Mouse (Mus musculus) bone marrow macrophage, adult 2 months (primary cell): ENCODE measurements around the gene Esrra. TPM values are rescaled to one million over a fixed set of nuclear protein-coding genes. Genes with fewer than 3 reads are reported as not detected.

ENCODE experiments used
- H3K27ac ChIP-seq: 2 replicates; pipeline ENCODE4 v1.5.1; 2012; ENCODE audit warnings: low read depth, low read length; ENCODE audit not compliant: insufficient read depth
- H3K4me1 ChIP-seq: 2 replicates; pipeline ENCODE4 v1.6.1; 2012; ENCODE audit warnings: low read length; ENCODE audit not compliant: control insufficient read depth, insufficient read depth
- H3K4me3 ChIP-seq: 2 replicates; pipeline ENCODE4 v1.5.1; 2012; ENCODE audit warnings: mild to moderate bottlenecking, low read length, moderate library complexity; ENCODE audit not compliant: insufficient read depth
- CTCF ChIP-seq: IDR thresholded peaks from 2 replicates; pipeline ENCODE4 v1.5.1; 2012; ENCODE audit warnings: low read depth, mild to moderate bottlenecking, low read length, moderate library complexity
- POLR2A ChIP-seq: IDR thresholded peaks from 2 replicates; pipeline ENCODE4 v1.6.1; 2012; ENCODE audit warnings: mild to moderate bottlenecking, low read depth, low read length, borderline replicate concordance
- polyA plus RNA-seq: library from polyadenylated mRNA; stranded (reverse); fragments of >200 nt; gene quantifications from 2 replicates; pipeline ENCODE4 v1.2.4, GENCODE M21; 2012; ENCODE audit not compliant: missing spikeins, insufficient read depth, insufficient read length

Gene Esrra
- polyA plus RNA-seq, 1 experiment: 41.6 TPM

- Histone ChIP-seq H3K4me3 (peak overlapping the region; percentile 76), H3K27ac (peak overlapping the region; percentile 91), H3K4me1 (peaks cover 18% of the 10 kb centered on the region)
- TF ChIP-seq POLR2A (no peak), CTCF (no peak)
Measured at GRCm38 (mm10) chr19:6951994-6952711, 30.5 kb upstream of the Esrra start.

GRCm38 (mm10) chr19:6951381-6951968 lies 29.9 kb upstream of the Esrra start:
- peak overlapping the region; percentile 91 for H3K27ac ChIP-seq
- TF ChIP-seq CTCF (no peak), POLR2A (no peak)
- peaks cover 25% of the 10 kb centered on the region for H3K4me1 ChIP-seq
- H3K4me3 ChIP-seq: peak overlapping the region; percentile 86

- peak overlapping the region; percentile 91 for H3K27ac ChIP-seq
- no peak for TF ChIP-seq CTCF
- TF ChIP-seq POLR2A: no peak
- peak overlapping the region; percentile 86 for H3K4me3 ChIP-seq
- peaks cover 31% of the 10 kb centered on the region for H3K4me1 ChIP-seq
Measured at GRCm38 (mm10) chr19:6950613-6951153, 29.1 kb upstream of the Esrra start.

- Histone ChIP-seq H3K4me3 (peak overlapping the region; percentile 86), H3K4me1 (peaks cover 31% of the 10 kb centered on the region), H3K27ac (no peak overlapping the region)
- no peak for TF ChIP-seq POLR2A
- TF ChIP-seq CTCF: no peak
Measured at GRCm38 (mm10) chr19:6949951-6950350, 28.3 kb upstream of the Esrra start.

- Histone ChIP-seq H3K4me1 (peaks cover 31% of the 10 kb centered on the region), H3K27ac (no peak overlapping the region), H3K4me3 (no peak overlapping the region)
- TF ChIP-seq POLR2A: no peak
- no peak for TF ChIP-seq CTCF
Measured at GRCm38 (mm10) chr19:6949532-6949931, 27.9 kb upstream of the Esrra start.

GRCm38 (mm10) chr19:6948186-6948585 lies 26.6 kb upstream of the Esrra start:
- no peak overlapping the region for H3K27ac ChIP-seq
- H3K4me3 ChIP-seq: no peak overlapping the region
- H3K4me1 ChIP-seq: peaks cover 32% of the 10 kb centered on the region
- TF ChIP-seq POLR2A: no peak
- no peak for TF ChIP-seq CTCF

GRCm38 (mm10) chr19:6947742-6948141 lies 26.1 kb upstream of the Esrra start:
- no peak overlapping the region for H3K4me3 ChIP-seq
- H3K4me1 ChIP-seq: peaks cover 27% of the 10 kb centered on the region
- no peak overlapping the region for H3K27ac ChIP-seq
- no peak for TF ChIP-seq CTCF
- TF ChIP-seq POLR2A: no peak

- H3K27ac ChIP-seq: no peak overlapping the region
- H3K4me3 ChIP-seq: no peak overlapping the region
- peaks cover 19% of the 10 kb centered on the region for H3K4me1 ChIP-seq
- TF ChIP-seq POLR2A (no peak), CTCF (no peak)
Measured at GRCm38 (mm10) chr19:6943709-6944108, 22.1 kb upstream of the Esrra start.

- peak overlapping the region; percentile 40 for H3K27ac ChIP-seq
- no peak for TF ChIP-seq CTCF
- no peak for TF ChIP-seq POLR2A
- peaks cover 15% of the 10 kb centered on the region for H3K4me1 ChIP-seq
- H3K4me3 ChIP-seq: peak overlapping the region; percentile 64
Measured at GRCm38 (mm10) chr19:6942764-6943163, 21.2 kb upstream of the Esrra start.

- H3K4me1 ChIP-seq: peaks cover 15% of the 10 kb centered on the region
- TF ChIP-seq CTCF: no peak
- TF ChIP-seq POLR2A: 0 out of 2 replicates have a peak, but pooled peaks have one; percentile 25
- H3K27ac ChIP-seq: peak within 1 kb of the TSS; percentile 97
- H3K4me3 ChIP-seq: peak within 1 kb of the TSS; percentile 92
Measured at GRCm38 (mm10) chr19:6942249-6942691, 20.7 kb upstream of the Esrra start, which contains the start of gene Gpr137. Gene Gpr137, minus strand, starts transcription at chr19:6942480.
